ENCODE assay signal across 7 mouse cellular contexts in the genomic region with DNA sequence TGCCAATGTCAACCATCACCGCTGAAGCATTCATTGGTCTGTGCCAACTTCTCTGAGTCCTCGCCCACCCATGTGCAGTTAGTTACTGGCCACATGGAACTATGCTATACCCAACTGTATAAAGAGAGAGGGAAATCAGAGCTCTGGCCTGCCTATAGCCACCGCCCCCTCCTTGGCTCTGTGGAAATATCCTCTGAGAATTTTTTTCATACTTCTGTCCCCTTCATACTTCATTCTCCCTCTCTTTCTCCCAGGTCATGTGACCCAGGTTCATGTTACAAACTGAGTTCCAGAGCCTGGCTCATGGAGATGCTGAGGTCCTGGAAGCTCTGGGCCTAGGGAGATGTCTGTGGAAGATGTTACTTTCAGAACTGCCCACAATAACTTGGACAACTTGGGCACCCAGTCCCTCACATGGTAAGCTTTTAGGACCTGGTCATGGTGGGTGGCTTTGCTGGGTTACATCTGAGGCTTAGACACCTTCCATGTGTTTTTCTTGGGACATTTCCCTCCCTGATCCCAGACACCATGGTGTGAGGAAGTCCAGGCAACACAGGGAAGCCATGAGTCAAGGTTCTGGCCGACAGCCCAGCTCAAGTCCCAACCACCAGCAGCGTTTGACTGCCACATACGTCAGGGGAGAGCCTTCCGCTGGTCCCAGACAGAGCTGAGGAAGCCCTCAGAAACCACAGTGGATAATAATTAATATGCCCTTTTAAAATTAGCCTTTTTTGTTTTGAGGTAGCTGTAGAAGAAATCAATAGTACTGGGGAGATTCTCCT.
A peak's percentile ranks its signal among the peaks of the same experiment; 100 is the strongest.
DNase-seq lines count a peak whose midpoint lies in the region; ATAC-seq and TF ChIP-seq lines count a peak whose summit lies in the region.

No protein-coding gene starts in this region.

- TF ChIP-seq RAD21 in MEL (IDR thresholded peaks at IDR 0.05; ENCODE audit: low read depth, low read length), result no peak

- WGBS in kidney, adult 2 months, result 54% methylated on average over 7 of the region's 7 CpGs
- WGBS in forebrain, embryonic 16.5 days, result 79% methylated on average over 7 of the region's 7 CpGs

- H3K79me2 ChIP-seq in MEL (ENCODE audit: control insufficient read depth, insufficient read depth, low read length, poor library complexity), result no peaks in the 10 kb centered on the region

- peak overlapping the region; percentile 53 for H3K9ac ChIP-seq in MEL (ENCODE audit: control insufficient read depth, low read depth, low read length, poor library complexity, severe bottlenecking)
- H3K9ac ChIP-seq in forebrain, embryonic 16.5 days (replicated peaks; ENCODE audit: low read depth, low read length), result no peak overlapping the region

- no peak overlapping the region for H3K4me2 ChIP-seq in forebrain, embryonic 16.5 days (ENCODE audit: low read length)

- no peaks in the 10 kb centered on the region for H3K9me3 ChIP-seq in MEL (replicated peaks; ENCODE audit: insufficient read depth, low read length)
- H3K9me3 ChIP-seq in forebrain, embryonic 16.5 days (ENCODE audit: control insufficient read depth, low read length), result no peaks in the 10 kb centered on the region

- peaks cover 3 to 8% of the 10 kb centered on the region in 2 experiments; a peak in 3 of 4 replicates for H3K4me1 ChIP-seq in MEL (ENCODE audit: control insufficient read depth in 1 of 2, insufficient read depth in 2 of 2, low read length in 2 of 2)
- H3K4me1 ChIP-seq in kidney, adult 2 months (ENCODE audit: control insufficient read depth, insufficient read depth, low read length), result peaks cover 4% of the 10 kb centered on the region; the same call in 1 of the 2 replicates
- H3K4me1 ChIP-seq in forebrain, embryonic 16.5 days (replicated peaks; ENCODE audit: control insufficient read depth, insufficient read depth, low read length), result no peaks in the 10 kb centered on the region; the same call in 1 of the 2 replicates

- no peak for TF ChIP-seq CTCF in MEL (IDR thresholded peaks at IDR 0.05 in 2 of 3, conservative IDR thresholded peaks at IDR 0.05 in 1 of 3; ENCODE audit: control insufficient read depth in 1 of 3, insufficient read depth in 1 of 3, low read depth in 2 of 3, low read length in 3 of 3, poor library complexity in 1 of 3, severe bottlenecking in 1 of 3)
- no peak for TF ChIP-seq CTCF in kidney, adult 2 months (conservative IDR thresholded peaks at IDR 0.05; ENCODE audit: insufficient read depth, insufficient read length, low read depth, low read length)

- TF ChIP-seq POLR2A in MEL (IDR thresholded peaks at IDR 0.05; ENCODE audit: control insufficient read depth in 1 of 2, insufficient read depth in 1 of 2, low read depth in 1 of 2, low read length in 2 of 2, poor library complexity in 1 of 2), result no peak
- TF ChIP-seq POLR2A in kidney, adult 2 months (IDR thresholded peaks at IDR 0.05; ENCODE audit: low read depth, low read length), result no peak

- H3K27ac ChIP-seq in MEL (ENCODE audit: control insufficient read depth, low read depth, low read length), result 0 out of 2 replicates have a peak overlapping the region, but pooled peaks have one; percentile 1
- peak overlapping the region; percentile 64 for H3K27ac ChIP-seq in kidney, adult 2 months (ENCODE audit: insufficient read depth, low read depth, low read length)
- no peak overlapping the region for H3K27ac ChIP-seq in forebrain, embryonic 16.5 days (ENCODE audit: low read length)

- ATAC-seq in forebrain, embryonic 16.5 days, result no peak

- H3K4me3 ChIP-seq in MEL (ENCODE audit: control insufficient read depth in 1 of 2, insufficient read depth in 1 of 2, low read depth in 2 of 2, low read length in 2 of 2), result peak overlapping the region; percentile 38 to 55; a peak in 3 of 4 replicates
- no peak overlapping the region for H3K4me3 ChIP-seq in kidney, adult 2 months (ENCODE audit: insufficient read depth, low read depth, low read length)
- no peak overlapping the region for H3K4me3 ChIP-seq in forebrain, embryonic 16.5 days (replicated peaks; ENCODE audit: low read length)

- DNase-seq in 3134 (ENCODE audit: extremely low read depth, insufficient read length, low spot score) (peak; percentile 75), MEL (ENCODE audit: low read depth, low spot score) (peak; percentile 81)
- peak; percentile 98 for DNase-seq in fibroblast of lung, adult 2 months (ENCODE audit: low read depth)
- peak; percentile 77 for DNase-seq in kidney, adult 2 months
- peak; percentile 81 for DNase-seq in lung, postnatal 14 days
- no peak for DNase-seq in yolk sac, embryonic 10.5 days (ENCODE audit: low spot score)

- TF ChIP-seq EP300 in MEL (IDR thresholded peaks at IDR 0.05; ENCODE audit: low read depth in 1 of 2, low read length in 2 of 2), result peak in 1 of 2 experiments; percentile 61; a peak in 3 of 4 replicates

- peaks cover 0 to 5% of the 10 kb centered on the region in 2 experiments; a peak in 2 of 4 replicates for H3K36me3 ChIP-seq in MEL (ENCODE audit: control insufficient read depth in 1 of 2, insufficient read depth in 2 of 2, low read length in 2 of 2)
- H3K36me3 ChIP-seq in kidney, adult 2 months (ENCODE audit: control insufficient read depth, insufficient read depth, low read length), result no peaks in the 10 kb centered on the region
- no peaks in the 10 kb centered on the region for H3K36me3 ChIP-seq in forebrain, embryonic 16.5 days (ENCODE audit: control insufficient read depth, insufficient read depth)

- H3K27me3 ChIP-seq in MEL (ENCODE audit: control insufficient read depth in 1 of 2, insufficient read depth in 2 of 2, low read length in 2 of 2), result no peaks in the 10 kb centered on the region
- H3K27me3 ChIP-seq in kidney, adult 2 months (replicated peaks; ENCODE audit: control insufficient read depth, insufficient read depth, low read length), result no peaks in the 10 kb centered on the region
- no peaks in the 10 kb centered on the region for H3K27me3 ChIP-seq in forebrain, embryonic 16.5 days (replicated peaks; ENCODE audit: control insufficient read depth, insufficient read depth, low read length)

TF ChIP-seq in MEL, 35 proteins besides CTCF, POLR2A, EP300 and RAD21:
- TF ChIP-seq USF2 (IDR thresholded peaks at IDR 0.05; ENCODE audit: borderline replicate concordance in 1 of 2, insufficient read depth in 1 of 2, low read depth in 1 of 2, low read length in 2 of 2), result peak in 1 of 2 experiments; percentile 37; a peak in 1 of 4 replicates
- TF ChIP-seq MYB (IDR thresholded peaks at IDR 0.05; ENCODE audit: low read depth, low read length), result no peak
- TF ChIP-seq JUND (IDR thresholded peaks at IDR 0.05; ENCODE audit: low read depth, low read length), result no peak
- peak; percentile 73 for TF ChIP-seq ETS1 (IDR thresholded peaks at IDR 0.05; ENCODE audit: low read depth, low read length)
- no peak for TF ChIP-seq POLR2AphosphoS5 (IDR thresholded peaks at IDR 0.05; ENCODE audit: borderline replicate concordance, low read depth, low read length)
- no peak for TF ChIP-seq MEF2A (IDR thresholded peaks at IDR 0.05; ENCODE audit: extremely low read depth, insufficient replicate concordance, low read depth, low read length, poor library complexity, severe bottlenecking)
- TF ChIP-seq UBTF (IDR thresholded peaks at IDR 0.05; ENCODE audit: borderline replicate concordance, insufficient read depth, low read depth, low read length), result no peak
- TF ChIP-seq MAX (IDR thresholded peaks at IDR 0.05; ENCODE audit: low read length), result 0 out of 2 replicates have a peak, but pooled peaks have one; percentile 19
- no peak for TF ChIP-seq MYC (IDR thresholded peaks at IDR 0.05; ENCODE audit: low read depth, low read length)
- peak; percentile 77 for TF ChIP-seq USF1 (IDR thresholded peaks at IDR 0.05; ENCODE audit: low read depth, low read length)
TF ChIP-seq in MEL: peak in this region for 4.

Comparison
In these comparisons a context has a peak if more than half of its experiments do, and no peak if none do; other contexts are left out.
1. H3K4me3 ChIP-seq: peak in MEL (2 of 2); none in kidney, adult 2 months (single experiment) and forebrain, embryonic 16.5 days (single experiment).